Mouse (Mus musculus): ENCODE results near the gene Tprn. TPM values are rescaled to one million over a fixed set of nuclear protein-coding genes. Genes with fewer than 3 reads are reported as not detected.
A peak's percentile ranks its signal among the peaks of the same experiment; 100 is the strongest.
"Not testable (repeated sequence)": the region's sequence is repeated elsewhere in the genome, so short reads cannot be mapped to it uniquely, and the experiment has no call there.

Tprn gene
- polyA plus RNA-seq, 1 experiment: 17.1 TPM

DNA sequence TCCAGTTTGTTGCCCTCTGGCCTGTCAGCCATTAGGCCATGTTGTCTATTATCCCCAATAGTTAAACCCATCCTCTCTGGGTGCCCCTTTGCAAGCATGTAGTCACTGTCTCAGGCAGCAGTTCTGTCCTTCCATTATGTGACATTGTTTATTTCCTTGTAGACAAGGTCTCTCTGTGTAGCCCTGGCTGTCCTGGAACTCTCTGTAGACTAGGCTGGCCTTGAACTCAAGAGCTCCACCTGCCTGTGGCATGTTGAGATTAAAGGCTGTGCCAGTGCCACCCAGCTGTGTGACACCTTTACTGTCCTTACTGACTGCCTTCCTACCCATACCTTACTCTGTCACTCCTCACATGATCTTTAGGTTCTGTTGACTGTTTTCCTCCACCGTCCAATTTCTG is 10.1 kb upstream of the Tprn start:
- WGBS: 92% methylated on average over 1 of the region's 1 CpGs
- H3K4me3 ChIP-seq (ENCODE audit: extremely low read depth, insufficient read depth, insufficient read length): no peak overlapping the region

DNA sequence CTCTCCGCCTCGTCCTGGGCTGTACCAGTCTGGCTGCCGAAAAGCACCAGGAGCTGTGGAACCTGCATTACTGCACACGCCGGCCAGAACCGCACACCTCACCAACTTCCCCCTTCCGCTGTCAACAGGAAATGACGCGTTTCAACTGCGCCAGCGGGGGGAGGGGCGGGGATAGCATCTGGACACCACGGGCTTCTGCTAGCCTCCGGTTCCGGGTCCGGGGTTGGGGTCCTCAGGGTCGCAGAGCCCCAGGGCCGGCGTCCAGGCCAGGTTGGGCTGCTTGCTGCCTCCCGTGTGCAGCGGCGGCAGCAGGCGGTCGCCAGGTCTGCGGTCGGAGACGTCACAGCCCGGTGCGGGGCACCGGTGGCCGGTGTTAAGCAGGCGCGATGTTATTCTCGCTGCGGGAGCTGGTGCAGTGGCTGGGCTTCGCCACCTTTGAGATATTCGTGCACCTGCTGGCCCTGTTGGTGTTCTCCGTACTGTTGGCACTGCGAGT is 7.1 kb upstream of the Tprn start, which contains the start of gene Tmem203:
TSS of gene Tmem203 (plus strand) at position 156 of the 496 bp plus-strand sequence.
- WGBS: 1% methylated on average over 39 of the region's 39 CpGs
- peak; percentile 82 to 84 for DNase-seq (ENCODE audit: low read depth in 1 of 2, low spot score in 2 of 2)

More for the DNA sequence above, 10.1 kb upstream of the Tprn start:
- TF ChIP-seq POLR2A (IDR thresholded peaks at IDR 0.05; ENCODE audit: low read depth, low read length) (no peak), CTCF (IDR thresholded peaks at IDR 0.05; ENCODE audit: extremely low read depth, insufficient read depth, insufficient read length, insufficient replicate concordance) (peak; percentile 8; the same call in 1 of the 2 replicates)
- DNase-seq (ENCODE audit: low read depth in 1 of 2, low spot score in 2 of 2): peak in 1 of 2 experiments; percentile 31
- peaks cover 9% of the 10 kb centered on the region for H3K4me1 ChIP-seq (ENCODE audit: control insufficient read depth, insufficient read depth, insufficient read length)
- H3K36me3 ChIP-seq (ENCODE audit: control insufficient read depth, insufficient read depth, low read length): peaks cover 29% of the 10 kb centered on the region
- no peak overlapping the region for H3K27ac ChIP-seq (ENCODE audit: insufficient read depth, low read length)
- no peaks in the 10 kb centered on the region for H3K27me3 ChIP-seq (ENCODE audit: control insufficient read depth, insufficient read depth, low read length)

DNA sequence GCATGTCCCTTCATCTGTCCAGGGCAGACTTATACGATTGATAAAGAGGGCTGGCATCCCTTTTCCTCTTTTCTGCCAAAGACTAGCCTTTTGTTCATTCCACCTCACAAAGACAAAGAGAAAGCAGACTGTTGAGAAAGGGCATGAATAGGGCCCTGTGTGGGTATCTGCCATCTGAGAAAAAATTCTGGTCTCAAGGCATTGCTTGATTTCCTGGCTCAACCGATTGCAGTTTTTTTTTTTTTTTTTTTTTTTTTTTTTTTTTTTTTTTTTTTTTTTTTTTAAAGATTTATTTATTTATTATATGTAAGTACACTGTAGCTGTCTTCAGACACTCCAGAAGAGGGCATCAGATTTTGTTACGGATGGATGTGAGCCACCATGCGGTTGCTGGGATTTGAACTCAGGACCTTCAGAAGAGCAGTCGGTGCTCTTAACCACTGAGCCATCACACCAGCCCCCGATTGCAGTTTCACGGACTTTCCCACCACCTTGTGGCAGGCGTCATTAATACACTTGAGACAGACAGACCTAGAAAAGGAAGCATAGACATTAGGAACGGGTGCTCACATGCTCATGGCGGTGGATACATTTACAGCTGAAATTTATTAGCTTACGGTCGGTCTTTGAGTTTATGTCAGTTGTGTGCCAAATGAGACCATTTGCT is 5.8 kb upstream of the Tprn start:
- WGBS: 27% methylated on average over 12 of the region's 12 CpGs
- not testable (repeated sequence) for H3K27me3 ChIP-seq (ENCODE audit: control insufficient read depth, insufficient read depth, low read length); H3K36me3 ChIP-seq (ENCODE audit: control insufficient read depth, insufficient read depth, low read length); H3K27ac ChIP-seq (ENCODE audit: insufficient read depth, low read length); H3K4me1 ChIP-seq (ENCODE audit: control insufficient read depth, insufficient read depth, insufficient read length)
- DNase-seq (ENCODE audit: low read depth in 1 of 2, low spot score in 2 of 2): peak; percentile 55 to 67
- peak; percentile 2; the same call in 1 of the 2 replicates for TF ChIP-seq CTCF (IDR thresholded peaks at IDR 0.05; ENCODE audit: extremely low read depth, insufficient read depth, insufficient read length, insufficient replicate concordance)
- 0 out of 2 replicates have a peak overlapping the region, but pooled peaks have one; percentile 98 for H3K4me3 ChIP-seq (ENCODE audit: extremely low read depth, insufficient read depth, insufficient read length)

More for the DNA sequence above, 7.1 kb upstream of the Tprn start, which contains the start of gene Tmem203:
- Histone ChIP-seq H3K4me1 (ENCODE audit: control insufficient read depth, insufficient read depth, insufficient read length) (peaks cover 9% of the 10 kb centered on the region), H3K36me3 (ENCODE audit: control insufficient read depth, insufficient read depth, low read length) (peaks cover 8% of the 10 kb centered on the region), H3K27ac (ENCODE audit: insufficient read depth, low read length) (peak within 1 kb of the TSS; percentile 86), H3K4me3 (ENCODE audit: extremely low read depth, insufficient read depth, insufficient read length) (peak within 1 kb of the TSS; percentile 98), H3K27me3 (ENCODE audit: control insufficient read depth, insufficient read depth, low read length) (no peaks in the 10 kb centered on the region)
- TF ChIP-seq CTCF (IDR thresholded peaks at IDR 0.05; ENCODE audit: extremely low read depth, insufficient read depth, insufficient read length, insufficient replicate concordance) (no peak), POLR2A (IDR thresholded peaks at IDR 0.05; ENCODE audit: low read depth, low read length) (peak; percentile 40; the same call in 1 of the 2 replicates)

DNA sequence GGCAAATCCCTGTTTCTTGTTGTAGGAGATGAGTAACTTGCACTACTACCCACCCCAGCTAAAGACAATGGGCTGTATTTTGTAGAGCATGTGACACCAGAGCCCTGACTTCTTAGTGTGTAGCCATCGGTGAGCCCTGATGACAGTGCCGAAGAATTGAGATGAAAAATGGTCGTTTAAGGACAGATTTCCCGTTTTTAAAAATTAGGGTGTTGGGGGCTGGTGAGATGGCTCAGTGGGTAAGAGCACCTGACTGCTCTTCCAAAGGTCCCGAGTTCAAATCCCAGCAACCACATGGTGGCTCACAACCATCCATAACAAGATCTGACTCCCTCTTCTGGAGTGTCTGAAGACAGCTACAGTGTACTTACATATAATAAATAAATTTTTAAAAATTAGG is 5.2 kb upstream of the Tprn start:
- not testable (repeated sequence) for DNase-seq (ENCODE audit: low read depth in 1 of 2, low spot score in 2 of 2); H3K36me3 ChIP-seq (ENCODE audit: control insufficient read depth, insufficient read depth, low read length); H3K27me3 ChIP-seq (ENCODE audit: control insufficient read depth, insufficient read depth, low read length); H3K4me3 ChIP-seq (ENCODE audit: extremely low read depth, insufficient read depth, insufficient read length); H3K27ac ChIP-seq (ENCODE audit: insufficient read depth, low read length); H3K4me1 ChIP-seq (ENCODE audit: control insufficient read depth, insufficient read depth, insufficient read length)
- WGBS: 82% methylated on average over 5 of the region's 5 CpGs

DNA sequence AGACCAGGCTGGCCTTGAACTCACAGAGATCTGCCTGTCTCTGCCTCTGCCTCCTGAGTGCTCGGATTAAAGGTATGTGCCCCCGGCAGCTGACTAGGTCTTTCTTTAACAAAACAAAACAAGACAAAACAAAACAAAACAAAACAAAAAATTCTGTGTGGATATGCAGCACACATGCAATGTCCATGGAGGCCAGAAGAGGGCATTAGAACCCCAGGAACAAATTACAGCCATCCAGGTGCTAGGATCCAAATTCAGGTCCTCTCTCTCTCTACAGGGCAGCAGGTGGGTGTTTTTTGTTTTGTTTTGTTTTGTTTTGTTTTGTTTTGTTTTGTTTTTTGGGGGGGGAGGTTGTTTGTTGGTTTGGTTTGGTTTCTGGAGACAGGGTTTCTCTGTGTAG is 3.5 kb upstream of the Tprn start:
- no peak overlapping the region for H3K27ac ChIP-seq (ENCODE audit: insufficient read depth, low read length)
- H3K4me1 ChIP-seq (ENCODE audit: control insufficient read depth, insufficient read depth, insufficient read length): peaks cover 18% of the 10 kb centered on the region
- no peak for DNase-seq (ENCODE audit: low read depth in 1 of 2, low spot score in 2 of 2)
- H3K4me3 ChIP-seq (ENCODE audit: extremely low read depth, insufficient read depth, insufficient read length): no peak overlapping the region
- H3K27me3 ChIP-seq (ENCODE audit: control insufficient read depth, insufficient read depth, low read length): no peaks in the 10 kb centered on the region
- WGBS: 82% methylated on average over 2 of the region's 2 CpGs
- H3K36me3 ChIP-seq (ENCODE audit: control insufficient read depth, insufficient read depth, low read length): no peaks in the 10 kb centered on the region
- TF ChIP-seq POLR2A (IDR thresholded peaks at IDR 0.05; ENCODE audit: low read depth, low read length): no peak
- peak; percentile 22; the same call in 1 of the 2 replicates for TF ChIP-seq CTCF (IDR thresholded peaks at IDR 0.05; ENCODE audit: extremely low read depth, insufficient read depth, insufficient read length, insufficient replicate concordance)

DNA sequence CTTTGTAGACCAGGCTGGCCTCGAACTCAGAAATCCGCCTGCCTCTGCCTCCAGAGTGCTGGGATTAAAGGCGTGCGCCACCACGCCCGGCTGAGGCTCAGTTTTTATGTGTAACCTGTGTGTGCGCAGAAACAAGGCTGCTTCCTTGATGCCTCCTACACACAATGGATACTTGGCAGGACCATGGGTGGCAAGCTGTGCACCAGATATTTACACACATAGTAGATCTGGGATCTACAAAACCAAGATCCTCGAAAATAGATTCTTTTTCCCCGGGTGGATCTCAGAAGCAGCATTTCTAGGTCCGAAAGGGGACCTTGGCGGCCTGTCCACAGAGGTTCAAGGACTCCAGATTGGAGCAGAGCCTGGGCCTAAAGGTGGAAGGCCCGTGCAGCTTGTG is 548 bp upstream of the Tprn start:
- no peak for DNase-seq (ENCODE audit: low read depth in 1 of 2, low spot score in 2 of 2)
- peaks cover 20% of the 10 kb centered on the region for H3K4me1 ChIP-seq (ENCODE audit: control insufficient read depth, insufficient read depth, insufficient read length)
- H3K4me3 ChIP-seq (ENCODE audit: extremely low read depth, insufficient read depth, insufficient read length): peak overlapping the region; percentile 39
- H3K27me3 ChIP-seq (ENCODE audit: control insufficient read depth, insufficient read depth, low read length): no peaks in the 10 kb centered on the region
- 0 out of 2 replicates have a peak overlapping the region, but pooled peaks have one; percentile 12 for H3K27ac ChIP-seq (ENCODE audit: insufficient read depth, low read length)
- 54% methylated on average over 12 of the region's 12 CpGs for WGBS
- no peaks in the 10 kb centered on the region for H3K36me3 ChIP-seq (ENCODE audit: control insufficient read depth, insufficient read depth, low read length)
- TF ChIP-seq CTCF (IDR thresholded peaks at IDR 0.05; ENCODE audit: extremely low read depth, insufficient read depth, insufficient read length, insufficient replicate concordance) (no peak), POLR2A (IDR thresholded peaks at IDR 0.05; ENCODE audit: low read depth, low read length) (no peak)
